Mouse (Mus musculus): ENCODE results near the gene Mpzl3.

GRCm38 (mm10) chr9:45098426-45098825 lies 43.4 kb downstream of the Mpzl3 start:
- no peak for TF ChIP-seq CTCF (IDR thresholded peaks at IDR 0.05; ENCODE audit: low read depth)
- TF ChIP-seq EP300 (IDR thresholded peaks at IDR 0.05; ENCODE audit: low read depth), result no peak

Data from liver, embryonic 14.5 days (tissue).